Mouse (Mus musculus): ENCODE measurements around the gene Dnajc1. TPM values are rescaled to one million over a fixed set of nuclear protein-coding genes. Genes with fewer than 3 reads are reported as not detected.
A peak's percentile ranks its signal among the peaks of the same experiment; 100 is the strongest.

Gene Dnajc1
- total RNA-seq, 2 experiments from 2014 or later = 13.8 to 16.1 TPM

DNA sequence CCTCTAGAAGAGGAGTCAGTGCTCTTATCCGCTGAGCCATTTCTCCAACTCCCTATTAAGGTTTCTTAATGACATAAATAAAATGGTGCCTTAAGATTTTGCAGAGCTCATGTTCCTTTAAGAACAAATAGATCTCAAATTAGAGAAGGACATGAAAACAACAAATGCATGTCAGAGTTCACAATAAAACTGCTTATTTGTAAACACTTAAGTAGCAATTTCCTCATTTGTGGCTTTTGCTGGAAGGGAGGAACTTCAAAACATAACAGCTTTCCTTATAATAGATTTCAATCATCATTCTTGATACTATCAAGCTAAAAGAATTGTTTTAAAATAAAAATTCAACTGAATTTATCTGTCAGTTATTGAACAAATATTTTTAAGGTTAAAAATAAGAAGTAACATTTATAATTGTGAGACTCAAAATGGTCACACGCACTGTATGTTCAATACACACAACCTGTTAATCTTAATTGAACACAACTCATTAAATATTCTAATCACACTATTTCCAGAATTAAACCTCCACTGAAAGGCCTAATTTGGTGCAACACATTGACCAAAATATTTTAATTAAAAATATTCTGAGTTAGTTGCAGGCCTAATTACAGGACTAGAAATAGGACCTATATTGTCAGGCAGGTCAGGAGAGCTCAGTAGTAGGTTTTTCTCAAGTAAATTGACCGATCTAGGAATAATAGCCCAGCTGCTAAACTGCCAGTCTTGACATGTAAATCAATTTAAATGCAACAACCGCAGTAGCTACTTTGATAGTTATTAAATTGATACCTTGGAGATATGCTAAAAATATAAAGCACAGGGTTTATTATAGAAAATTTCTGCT, 82.1 kb downstream of the Dnajc1 start:
- intact Hi-C loops (cut with DNase I) = no loop called here

DNA sequence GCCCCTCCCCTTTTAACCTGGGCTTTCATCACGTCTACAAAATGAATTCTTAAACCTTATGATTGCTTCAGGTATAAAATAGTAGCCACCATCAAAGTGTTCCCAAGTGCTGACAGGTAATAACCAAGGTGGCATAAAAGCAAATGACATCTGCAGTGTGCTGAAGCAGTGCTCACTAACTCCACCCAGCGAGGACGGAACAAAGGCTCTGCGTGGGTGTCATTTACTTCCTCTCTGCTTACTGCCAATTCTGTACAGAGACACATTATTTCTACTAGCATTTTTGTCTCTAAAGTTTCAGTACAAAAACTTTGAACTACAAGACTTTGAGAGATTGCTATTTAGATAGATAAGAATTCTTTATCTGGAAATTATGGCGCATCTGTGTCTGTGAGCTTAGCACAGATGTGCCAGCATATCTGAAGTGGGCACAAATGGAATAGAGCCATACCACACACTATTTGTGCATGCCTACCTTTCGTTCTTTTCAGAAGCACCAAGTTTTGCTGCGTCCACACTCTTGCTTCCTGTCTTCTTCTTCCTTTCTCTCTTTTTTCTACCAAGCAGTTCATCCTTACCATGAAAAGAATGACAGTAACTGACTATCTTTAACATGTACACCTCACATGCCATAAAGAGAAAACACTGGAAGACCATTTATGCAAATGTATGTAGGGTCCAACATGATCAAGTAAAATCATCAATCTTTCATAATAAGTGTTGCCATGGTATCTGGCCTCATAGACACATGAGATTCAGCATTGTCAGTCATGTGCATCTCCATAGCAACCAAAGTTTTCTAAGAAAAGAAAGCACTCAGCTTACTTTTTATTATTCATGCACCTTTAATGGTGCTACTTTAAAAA, 85.0 kb downstream of the Dnajc1 start:
- DNase-seq (ENCODE audit: low spot score) = no peak
- intact Hi-C loops (cut with DNase I) = no loop called here

More for the DNA sequence above, 82.1 kb downstream of the Dnajc1 start:
- DNase-seq (ENCODE audit: low spot score) = no peak

DNA sequence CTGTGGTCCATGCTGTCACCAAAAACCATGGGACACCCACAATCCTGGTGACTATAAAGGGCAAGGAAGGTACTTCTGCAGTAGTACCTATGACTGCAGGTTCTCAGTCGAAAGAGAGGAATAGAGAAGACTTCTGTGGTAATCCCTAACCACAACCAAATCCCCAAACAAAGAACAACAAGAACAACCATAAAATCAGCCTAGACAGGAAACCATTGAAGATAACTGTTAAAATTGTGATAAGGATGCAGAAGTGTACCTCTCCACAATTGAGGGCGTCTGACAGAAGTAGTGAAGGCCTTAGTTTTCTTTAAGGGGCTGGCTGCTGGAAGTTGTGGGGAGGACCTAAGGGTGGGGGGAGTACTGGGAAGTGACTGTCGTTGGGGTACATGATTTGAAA, 91.7 kb downstream of the Dnajc1 start:
- intact Hi-C loops (cut with DNase I) = no loop called here
- no peak for DNase-seq (ENCODE audit: low spot score)

- intact Hi-C loops (cut with DNase I) = no loop called here
- no peak for DNase-seq (ENCODE audit: low spot score)
These were observed 107.5 kb downstream of the Dnajc1 start for GRCm38 (mm10) chr2:18285175-18285574.

GRCm38 (mm10) chr2:18265736-18266135, 126.9 kb downstream of the Dnajc1 start:
- intact Hi-C loops (cut with DNase I) = no loop called here

GRCm38 (mm10) chr2:18264579-18264978, 128.1 kb downstream of the Dnajc1 start:
- DNase-seq (ENCODE audit: low spot score) = no peak
- intact Hi-C loops (cut with DNase I) = no loop called here

More at GRCm38 (mm10) chr2:18265736-18266135, 126.9 kb downstream of the Dnajc1 start:
- DNase-seq (ENCODE audit: low spot score) = no peak

DNA sequence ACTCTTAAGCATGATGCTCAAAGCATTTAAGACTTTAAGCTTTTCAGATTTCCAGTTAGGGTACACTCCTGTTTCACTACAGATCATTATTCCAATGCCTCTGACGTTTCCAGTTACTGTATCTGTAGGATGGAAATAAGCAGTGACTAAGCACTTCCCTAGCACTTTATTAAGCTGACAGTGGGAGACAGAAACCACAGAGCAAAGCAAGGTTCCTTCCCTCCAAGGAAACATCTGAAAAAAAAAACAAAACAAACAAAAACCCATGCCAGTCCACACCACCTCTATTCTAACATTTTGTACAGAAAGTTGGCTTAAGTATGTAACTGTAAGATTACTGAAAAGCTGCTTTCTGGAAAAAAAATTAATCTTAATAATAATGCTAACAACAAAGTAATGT, 130.3 kb downstream of the Dnajc1 start:
- no peak for DNase-seq (ENCODE audit: low spot score)
- intact Hi-C loops (cut with DNase I) = no loop called here

- DNase-seq (ENCODE audit: low spot score) = no peak
These were observed 143.4 kb downstream of the Dnajc1 start for GRCm38 (mm10) chr2:18249224-18249623.

DNA sequence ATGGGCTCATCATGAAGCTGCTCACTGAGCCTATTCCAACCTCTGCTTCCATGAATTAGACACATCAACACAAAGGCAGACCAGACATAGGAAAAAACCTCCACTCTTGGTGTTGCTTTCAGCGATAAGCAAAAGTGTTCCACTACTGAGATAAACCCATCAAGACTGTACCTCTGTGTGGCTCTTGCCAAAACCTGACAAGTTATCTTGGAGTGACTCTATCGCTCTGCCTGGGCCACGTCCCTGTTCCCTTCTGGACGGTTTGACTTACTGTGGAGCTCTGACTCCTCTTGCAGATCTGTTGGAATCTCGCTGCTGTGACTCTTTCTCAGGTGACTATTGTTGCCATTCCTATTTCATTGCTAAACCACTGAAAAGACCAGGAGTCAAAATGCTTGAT, 157.1 kb downstream of the Dnajc1 start:
- DNase-seq (ENCODE audit: low spot score) = no peak
- intact Hi-C loops (cut with DNase I) = no loop called here

More at GRCm38 (mm10) chr2:18249224-18249623, 143.4 kb downstream of the Dnajc1 start:
- intact Hi-C loops (cut with DNase I) = no loop called here

- no peak for DNase-seq (ENCODE audit: low spot score)
- intact Hi-C loops (cut with DNase I) = no loop called here
These were observed 159.6 kb downstream of the Dnajc1 start for GRCm38 (mm10) chr2:18232883-18233567.

- intact Hi-C loops (cut with DNase I) = no loop called here
- no peak for DNase-seq (ENCODE audit: low spot score)
These were observed 161.5 kb downstream of the Dnajc1 start for GRCm38 (mm10) chr2:18231143-18231542.

DNA sequence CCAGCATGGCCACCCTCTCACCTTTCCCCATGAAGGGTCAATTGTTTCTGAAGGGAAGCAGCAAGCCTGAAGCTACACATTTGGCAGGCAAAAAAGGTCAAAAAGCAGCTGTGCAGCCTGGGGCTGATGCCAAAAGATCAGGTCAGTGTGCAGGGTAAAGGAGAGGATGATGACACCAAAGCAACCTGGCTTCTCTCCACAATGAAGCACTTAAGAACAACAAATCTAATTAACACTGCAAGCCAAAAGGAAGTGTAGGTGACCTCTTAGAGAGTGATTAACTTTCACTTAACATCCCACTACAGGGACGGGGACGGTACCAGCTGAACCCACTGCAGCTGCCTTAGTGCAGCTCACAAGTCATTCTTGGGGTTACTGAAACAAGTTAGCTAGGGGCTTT, 163.4 kb downstream of the Dnajc1 start:
- DNase-seq (ENCODE audit: low spot score) = no peak
- intact Hi-C loops (cut with DNase I) = no loop called here

- intact Hi-C loops (cut with DNase I) = no loop called here
- no peak for DNase-seq (ENCODE audit: low spot score)
These were observed 164.1 kb downstream of the Dnajc1 start for GRCm38 (mm10) chr2:18228486-18229062.

GRCm38 (mm10) chr2:18219569-18219968, 173.1 kb downstream of the Dnajc1 start:
- intact Hi-C loops (cut with DNase I) = loop anchor here (10.0 kb wide), 1 partner anchor 795 kb away; no protein-coding TSS in a partner anchor
- DNase-seq (ENCODE audit: low spot score) = no peak

GRCm38 (mm10) chr2:18219136-18219535, 173.5 kb downstream of the Dnajc1 start:
- intact Hi-C loops (cut with DNase I) = loop anchor here (10.0 kb wide), 1 partner anchor 794 kb away; no protein-coding TSS in a partner anchor
- DNase-seq (ENCODE audit: low spot score) = no peak

DNA sequence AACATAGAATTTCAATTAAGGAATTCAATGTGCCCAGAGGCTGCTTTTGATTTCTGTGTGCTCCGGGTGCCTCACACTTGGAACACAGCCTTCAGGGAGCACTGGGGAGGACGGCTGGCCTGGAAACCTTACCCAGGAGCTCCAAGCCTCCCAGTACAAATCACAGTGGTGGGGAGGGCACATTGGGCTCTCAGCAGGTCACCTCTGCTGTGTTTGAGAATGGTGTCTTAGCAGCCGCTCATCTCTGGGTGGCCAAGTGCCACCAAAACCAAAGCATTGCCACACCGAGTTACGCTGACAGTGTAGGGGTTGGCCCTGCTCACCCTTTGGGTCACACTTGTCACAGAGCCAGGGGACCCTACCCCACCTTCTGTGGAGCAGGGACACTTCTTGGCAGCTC, 174.1 kb downstream of the Dnajc1 start:
- no peak for DNase-seq (ENCODE audit: low spot score)
- intact Hi-C loops (cut with DNase I) = loop anchor here (10.0 kb wide), 1 partner anchor 794 kb away; no protein-coding TSS in a partner anchor

GRCm38 (mm10) chr2:18217867-18218266, 174.8 kb downstream of the Dnajc1 start:
- intact Hi-C loops (cut with DNase I) = loop anchor here (10.0 kb wide), 1 partner anchor 793 kb away; no protein-coding TSS in a partner anchor
- DNase-seq (ENCODE audit: low spot score) = peak; percentile 19

DNA sequence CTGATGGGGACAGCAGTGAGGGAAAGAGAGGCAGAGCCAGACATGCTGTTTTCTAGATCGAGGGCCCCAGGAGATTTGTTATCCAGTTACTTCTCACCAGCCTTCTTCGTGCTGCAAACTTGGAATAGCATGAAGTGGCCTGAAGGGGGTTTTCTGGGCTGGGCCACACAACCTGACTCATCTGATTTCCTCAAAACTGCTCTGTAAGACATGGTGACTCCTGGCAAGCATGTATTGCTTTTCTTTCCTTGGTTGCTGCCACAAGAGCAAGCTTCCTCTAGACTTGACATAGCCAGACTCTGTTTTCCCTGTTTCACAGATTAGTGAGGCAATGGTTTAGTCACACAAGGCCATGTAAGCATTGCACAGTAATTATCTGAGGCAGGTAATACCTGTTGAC, 178.6 kb downstream of the Dnajc1 start:
- no peak for DNase-seq (ENCODE audit: low spot score)
- intact Hi-C loops (cut with DNase I) = loop anchor here (10.0 kb wide), 1 partner anchor 789 kb away; no protein-coding TSS in a partner anchor

DNA sequence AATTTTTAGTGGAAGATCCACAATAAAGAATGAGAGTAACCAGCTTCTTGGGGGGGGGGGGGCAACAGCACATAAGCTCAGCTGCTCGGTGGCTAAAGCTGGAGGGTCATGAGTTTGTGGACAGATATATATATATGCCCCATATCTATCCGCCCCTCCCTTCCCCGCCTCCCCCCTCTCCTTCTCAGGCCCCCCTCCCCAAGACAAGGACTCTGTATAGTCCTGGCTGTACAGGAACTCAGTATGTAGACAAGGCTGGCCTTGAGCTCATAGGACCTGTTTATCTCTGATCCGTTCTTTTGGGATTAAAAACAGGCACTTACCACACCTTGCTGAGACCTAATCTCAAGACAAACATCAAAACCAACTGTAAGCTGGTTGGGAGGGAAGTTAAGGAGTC, 182.7 kb downstream of the Dnajc1 start:
- intact Hi-C loops (cut with DNase I) = loop anchor here (5.0 to 10.0 kb wide), 2 partner anchors 263 to 785 kb away; no protein-coding TSS in a partner anchor
- no peak for DNase-seq (ENCODE audit: low spot score)
